In genomic region chr6:146752178-146752577, GRCm38 (mm10) we compare ENCODE assay signal across 13 mouse cellular contexts. TPM values are rescaled to one million over a fixed set of nuclear protein-coding genes. Genes with fewer than 3 reads are reported as not detected.
DNase-seq lines count a peak whose midpoint lies in the region; ATAC-seq and TF ChIP-seq lines count a peak whose summit lies in the region.
"Had no signal": no experiment of that assay in that cellular context is flagged by ENCODE, and none has a peak within 500 bp of the region (broad histone marks: within the 10 kb centered on the region; RNA-seq: fewer than 3 reads in every experiment).

No protein-coding gene starts in this region.

- peaks cover 96% of the 10 kb centered on the region for H3K4me1 ChIP-seq in heart, embryonic 13.5 days
- H3K4me1 ChIP-seq in midbrain, embryonic 14.5 days (ENCODE audit: control insufficient read depth, insufficient read depth, low read length), result no peaks in the 10 kb centered on the region
- no peaks in the 10 kb centered on the region for H3K4me1 ChIP-seq in midbrain, embryonic 11.5 days (ENCODE audit: control insufficient read depth, insufficient read depth, low read length)
- H3K4me1 ChIP-seq in stomach, postnatal 0 days (replicated peaks; ENCODE audit: control insufficient read depth, insufficient read depth), result 0 out of 2 replicates have a peak, but pooled peaks cover 2% of the 10 kb centered on the region

- no peak for TF ChIP-seq CTCF in stomach, postnatal 0 days (IDR thresholded peaks at IDR 0.05; ENCODE audit: low read depth)

- no peak overlapping the region for H3K4me3 ChIP-seq in heart, embryonic 13.5 days
- H3K4me3 ChIP-seq in midbrain, embryonic 14.5 days (replicated peaks; ENCODE audit: low read depth, low read length), result no peak overlapping the region
- no peak overlapping the region for H3K4me3 ChIP-seq in midbrain, embryonic 11.5 days (ENCODE audit: low read depth, low read length)
- H3K4me3 ChIP-seq in stomach, postnatal 0 days (ENCODE audit: low read depth, low read length), result no peak overlapping the region
- H3K4me3 ChIP-seq: hindbrain, embryonic 12.5 days; intestine, embryonic 15.5 days; kidney, embryonic 15.5 days had no signal

- peak overlapping the region; percentile 78 for H3K27ac ChIP-seq in heart, embryonic 13.5 days (replicated peaks)
- H3K27ac ChIP-seq in midbrain, embryonic 14.5 days (replicated peaks; ENCODE audit: low read depth, low read length), result no peak overlapping the region; the same call in 1 of the 2 replicates
- no peak overlapping the region for H3K27ac ChIP-seq in midbrain, embryonic 11.5 days (ENCODE audit: low read depth, low read length)
- peak overlapping the region; percentile 65 for H3K27ac ChIP-seq in stomach, postnatal 0 days (replicated peaks)
- H3K27ac ChIP-seq: hindbrain, embryonic 12.5 days; intestine, embryonic 15.5 days; kidney, embryonic 15.5 days had no signal

- no peaks in the 10 kb centered on the region for H3K27me3 ChIP-seq in heart, embryonic 13.5 days (replicated peaks)
- no peaks in the 10 kb centered on the region for H3K27me3 ChIP-seq in midbrain, embryonic 14.5 days (ENCODE audit: control insufficient read depth, insufficient read depth, low read length)
- H3K27me3 ChIP-seq in midbrain, embryonic 11.5 days (ENCODE audit: control insufficient read depth, insufficient read depth, low read length), result no peaks in the 10 kb centered on the region
- no peaks in the 10 kb centered on the region for H3K27me3 ChIP-seq in stomach, postnatal 0 days (ENCODE audit: control insufficient read depth, insufficient read depth, low read length)
- H3K27me3 ChIP-seq: hindbrain, embryonic 12.5 days; intestine, embryonic 15.5 days; kidney, embryonic 15.5 days had no signal

- H3K9ac ChIP-seq in heart, embryonic 13.5 days, result peak overlapping the region; percentile 44; the same call in 1 of the 2 replicates
- H3K9ac ChIP-seq in midbrain, embryonic 14.5 days (replicated peaks; ENCODE audit: low read length), result 0 out of 2 replicates have a peak overlapping the region, but pooled peaks have one; percentile 6
- H3K9ac ChIP-seq in midbrain, embryonic 11.5 days (ENCODE audit: low read length), result no peak overlapping the region
- no peak overlapping the region for H3K9ac ChIP-seq in stomach, postnatal 0 days (ENCODE audit: low read length)
- H3K9ac ChIP-seq: hindbrain, embryonic 12.5 days; intestine, embryonic 15.5 days; kidney, embryonic 15.5 days; lung, embryonic 14.5 days had no signal

- TF ChIP-seq EP300 in stomach, postnatal 0 days (optimal IDR thresholded peaks at IDR 0.05), result no peak

- no peaks in the 10 kb centered on the region for H3K36me3 ChIP-seq in heart, embryonic 13.5 days
- H3K36me3 ChIP-seq in midbrain, embryonic 14.5 days (ENCODE audit: control insufficient read depth, insufficient read depth, low read length), result no peaks in the 10 kb centered on the region
- no peaks in the 10 kb centered on the region for H3K36me3 ChIP-seq in midbrain, embryonic 11.5 days (ENCODE audit: control insufficient read depth, insufficient read depth, low read length)
- H3K36me3 ChIP-seq in stomach, postnatal 0 days (ENCODE audit: control insufficient read depth, insufficient read depth, low read length), result no peaks in the 10 kb centered on the region
- H3K36me3 ChIP-seq: hindbrain, embryonic 12.5 days; intestine, embryonic 15.5 days; kidney, embryonic 15.5 days had no signal

- no peaks in the 10 kb centered on the region for H3K9me3 ChIP-seq in heart, embryonic 13.5 days
- H3K9me3 ChIP-seq in midbrain, embryonic 14.5 days (ENCODE audit: control insufficient read depth, low read length), result no peaks in the 10 kb centered on the region
- no peaks in the 10 kb centered on the region for H3K9me3 ChIP-seq in midbrain, embryonic 11.5 days (ENCODE audit: control insufficient read depth, low read length)
- H3K9me3 ChIP-seq in stomach, postnatal 0 days (ENCODE audit: control insufficient read depth, low read length), result no peaks in the 10 kb centered on the region
- H3K9me3 ChIP-seq: hindbrain, embryonic 12.5 days; intestine, embryonic 15.5 days; kidney, embryonic 15.5 days had no signal

- ATAC-seq in heart, embryonic 13.5 days (ENCODE audit: extremely low read depth, insufficient number of reproducible peaks, low FRiP score, low TSS enrichment), result no peak
- no peak for ATAC-seq in midbrain, embryonic 14.5 days (ENCODE audit: low FRiP score, low TSS enrichment)
- no peak for ATAC-seq in midbrain, embryonic 11.5 days (ENCODE audit: low FRiP score)
- peak; percentile 62 for ATAC-seq in inflammation-experienced regulatory T-cells, adult 6 months
- ATAC-seq in stomach, postnatal 0 days (ENCODE audit: low FRiP score, low TSS enrichment), result no peak

- DNase-seq in heart, adult 18-20 months, result no peak
- no peak for DNase-seq in midbrain, embryonic 14.5 days
- no peak for DNase-seq in midbrain, embryonic 11.5 days (ENCODE audit: low spot score, missing footprints)
- no peak for DNase-seq in stomach, postnatal 0 days (ENCODE audit: low spot score)
- no peak for DNase-seq in right cerebral cortex, adult 18-20 months
- DNase-seq: gastrocnemius, postnatal 14 days; thymus, adult 2 months had no signal

- no peak overlapping the region for H3K4me2 ChIP-seq in heart, embryonic 13.5 days
- no peak overlapping the region for H3K4me2 ChIP-seq in midbrain, embryonic 14.5 days (ENCODE audit: low read length)
- no peak overlapping the region for H3K4me2 ChIP-seq in midbrain, embryonic 11.5 days
- no peak overlapping the region for H3K4me2 ChIP-seq in stomach, postnatal 0 days (replicated peaks; ENCODE audit: low read depth)
- H3K4me2 ChIP-seq: hindbrain, embryonic 12.5 days; intestine, embryonic 15.5 days; kidney, embryonic 15.5 days; lung, embryonic 14.5 days had no signal

- 78% methylated on average over 2 of the region's 2 CpGs for WGBS in heart, embryonic 13.5 days
- WGBS in midbrain, embryonic 14.5 days, result 86% methylated on average over 2 of the region's 2 CpGs
- 83% methylated on average over 2 of the region's 2 CpGs for WGBS in midbrain, embryonic 11.5 days
- 87% methylated on average over 2 of the region's 2 CpGs for WGBS in stomach, postnatal 0 days

RNA-seq across cellular contexts. Expression of gene Stk38l, which starts 27.4 kb away (rescaled TPM):
- 37.9 and 41.4 TPM in 2 replicates for polyA plus RNA-seq in heart, embryonic 13.5 days (2015; fragmentation: Nextera tagmentation; extraction: Ambion mirVana)
- 10 to 100 TPM; 12.8 to 13.7 TPM for total RNA-seq in heart, adult 18-20 months (2021)
- 16.1 and 20.2 TPM in 2 replicates for polyA plus RNA-seq in midbrain, embryonic 14.5 days (2014; fragmentation: Nextera tagmentation; extraction: Ambion mirVana)
- polyA plus RNA-seq in midbrain, embryonic 11.5 days (2014; fragmentation: Nextera tagmentation; extraction: Ambion mirVana), result 20.4 and 22.2 TPM in 2 replicates
- polyA plus RNA-seq in inflammation-experienced regulatory T-cells, adult 6 months (2017; shearing (Covaris generic)), result 10 to 100 TPM; 10.7 to 32.2 (median 22.0) TPM
- 16.9 and 17.3 TPM in 2 replicates for polyA plus RNA-seq in stomach, postnatal 0 days (2015; fragmentation: Nextera tagmentation; extraction: Ambion mirVana)

RNA-seq across cellular contexts. Expression of gene Arntl2, which starts 43.7 kb away (rescaled TPM):
- polyA plus RNA-seq in heart, embryonic 13.5 days (2015; fragmentation: Nextera tagmentation; extraction: Ambion mirVana), result 2.2 and 2.5 TPM in 2 replicates
- total RNA-seq in heart, adult 18-20 months (2021), result 1 to 10 TPM in 1 of 2 experiments, under 1 TPM in 1; 0.50 to 1.3 TPM
- polyA plus RNA-seq in midbrain, embryonic 14.5 days (2014; fragmentation: Nextera tagmentation; extraction: Ambion mirVana), result 0.73 and 2.3 TPM in 2 replicates
- 1.4 and 1.5 TPM in 2 replicates for polyA plus RNA-seq in midbrain, embryonic 11.5 days (2014; fragmentation: Nextera tagmentation; extraction: Ambion mirVana)
- polyA plus RNA-seq in inflammation-experienced regulatory T-cells, adult 6 months (2017; shearing (Covaris generic)), result 1 to 10 TPM; 4.0 to 8.0 (median 7.9) TPM
- polyA plus RNA-seq in stomach, postnatal 0 days (2015; fragmentation: Nextera tagmentation; extraction: Ambion mirVana), result 3.8 and 4.7 TPM in 2 replicates

Comparison
In these comparisons a context has a peak if more than half of its experiments do, and no peak if none do; other contexts are left out.
1. H3K9ac ChIP-seq: peak in heart, embryonic 13.5 days (single experiment) and midbrain, embryonic 14.5 days (single experiment); none in midbrain, embryonic 11.5 days (single experiment) and stomach, postnatal 0 days (single experiment).
2. H3K27ac ChIP-seq: peak in heart, embryonic 13.5 days (single experiment) and stomach, postnatal 0 days (single experiment); none in midbrain, embryonic 14.5 days (single experiment) and midbrain, embryonic 11.5 days (single experiment).